Mouse (Mus musculus): ENCODE results near the gene Tmem45a2. TPM values are rescaled to one million over a fixed set of nuclear protein-coding genes. Genes with fewer than 3 reads are reported as not detected.

The Tmem45a2 gene
- total and polyA plus RNA-seq, 3 experiments, result not detected

DNA sequence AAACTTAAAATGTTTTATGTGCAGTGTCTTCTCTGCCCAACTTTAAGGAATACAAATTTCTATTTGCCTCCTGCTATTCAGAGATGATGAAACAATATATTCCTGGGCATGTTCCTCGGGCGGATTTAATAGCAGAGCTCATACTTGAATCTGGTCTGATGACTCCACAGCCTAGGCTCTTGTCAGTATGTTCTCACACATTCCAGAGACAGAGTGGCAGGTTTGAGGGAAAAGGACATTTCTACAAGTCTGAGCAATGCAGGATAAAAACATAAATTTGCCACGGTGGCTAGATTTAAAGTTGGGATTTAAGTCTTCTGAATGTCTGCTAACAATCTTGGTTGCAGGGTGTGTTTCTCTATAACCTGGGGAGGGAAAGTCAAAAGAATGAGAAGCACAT, 9.1 kb downstream of the Tmem45a2 start:
- no peaks in the 10 kb centered on the region for H3K9me3 ChIP-seq (replicated peaks; ENCODE audit: low read length)
- in situ Hi-C loops (cut with MboI; ENCODE audit: low pct_ligation_motif_present, low pct_unique_long_range_greater_than_20kb, low sequenced_read_pairs), result no loop called here
- TF ChIP-seq SMC3 (IDR thresholded peaks at IDR 0.05; ENCODE audit: low read depth, low read length) (no peak), MXI1 (IDR thresholded peaks at IDR 0.05; ENCODE audit: low read depth, low read length) (no peak), JUND (conservative IDR thresholded peaks at IDR 0.05; ENCODE audit: low read depth, low read length) (no peak), EP300 (IDR thresholded peaks at IDR 0.05; ENCODE audit: low read length) (no peak), MYC (IDR thresholded peaks at IDR 0.05; ENCODE audit: low read depth, low read length) (no peak)
- H3K79me2 ChIP-seq (replicated peaks; ENCODE audit: control insufficient read depth, extremely low read depth, insufficient read depth, poor library complexity, severe bottlenecking), result no peaks in the 10 kb centered on the region
- no peak overlapping the region for H3K27ac ChIP-seq (ENCODE audit: insufficient read depth, low read depth)
- dilution Hi-C loops (cut with MboI; ENCODE audit: extremely low pct_ligation_motif_present, extremely low pct_unique_long_range_greater_than_20kb, low sequenced_read_pairs), result no loop called here
- no peaks in the 10 kb centered on the region for H3K4me1 ChIP-seq (ENCODE audit: control insufficient read depth in 1 of 2, insufficient read depth in 2 of 2)
- H3K36me3 ChIP-seq (replicated peaks in 1 of 2; ENCODE audit: control insufficient read depth in 1 of 2, insufficient read depth in 1 of 2, low read length in 1 of 2), result no peaks in the 10 kb centered on the region
- H3K4me3 ChIP-seq (replicated peaks in 1 of 3; ENCODE audit: low read depth in 2 of 3, low read length in 2 of 3, poor library complexity in 1 of 3), result no peak overlapping the region
- no peak overlapping the region for H3K9ac ChIP-seq (ENCODE audit: insufficient read depth, low read depth)
- H3K27me3 ChIP-seq (replicated peaks), result no peaks in the 10 kb centered on the region
- no peak for DNase-seq (ENCODE audit: extremely low read depth)
- no peak overlapping the region for H3K4me2 ChIP-seq (ENCODE audit: insufficient read depth, low read depth, poor library complexity, severe bottlenecking)

GRCm38 (mm10) chr16:57056995-57057394, 14.2 kb downstream of the Tmem45a2 start:
- in situ Hi-C loops (cut with MboI; ENCODE audit: low pct_ligation_motif_present, low pct_unique_long_range_greater_than_20kb, low sequenced_read_pairs), result no loop called here
- dilution Hi-C loops (cut with MboI; ENCODE audit: extremely low pct_ligation_motif_present, extremely low pct_unique_long_range_greater_than_20kb, low sequenced_read_pairs), result no loop called here

GRCm38 (mm10) chr16:57049974-57050373, 21.2 kb downstream of the Tmem45a2 start:
- DNase-seq (ENCODE audit: extremely low read depth), result no peak
- TF ChIP-seq MAFK (IDR thresholded peaks at IDR 0.05; ENCODE audit: insufficient replicate concordance, low read length) (peak; percentile 90), EP300 (IDR thresholded peaks at IDR 0.05; ENCODE audit: low read length) (0 out of 2 replicates have a peak, but pooled peaks have one; percentile 18), JUN (IDR thresholded peaks at IDR 0.05; ENCODE audit: insufficient read depth, low read depth, low read length) (no peak)
- Histone ChIP-seq H3K4me3 (replicated peaks in 1 of 3; ENCODE audit: low read depth in 2 of 3, low read length in 2 of 3, poor library complexity in 1 of 3) (no peak overlapping the region), H3K9me3 (replicated peaks; ENCODE audit: low read length) (no peaks in the 10 kb centered on the region), H3K79me2 (replicated peaks; ENCODE audit: control insufficient read depth, extremely low read depth, insufficient read depth, poor library complexity, severe bottlenecking) (no peaks in the 10 kb centered on the region), H3K36me3 (replicated peaks in 1 of 2; ENCODE audit: control insufficient read depth in 1 of 2, insufficient read depth in 1 of 2, low read length in 1 of 2) (no peaks in the 10 kb centered on the region), H3K4me1 (ENCODE audit: control insufficient read depth in 1 of 2, insufficient read depth in 2 of 2) (peaks cover 0 to 11% of the 10 kb centered on the region in 2 experiments; a peak in 2 of 4 replicates), H3K4me2 (ENCODE audit: insufficient read depth, low read depth, poor library complexity, severe bottlenecking) (no peak overlapping the region), H3K27ac (ENCODE audit: insufficient read depth, low read depth) (no peak overlapping the region), H3K27me3 (replicated peaks) (no peaks in the 10 kb centered on the region), H3K9ac (ENCODE audit: insufficient read depth, low read depth) (no peak overlapping the region)
- in situ Hi-C loops (cut with MboI; ENCODE audit: low pct_ligation_motif_present, low pct_unique_long_range_greater_than_20kb, low sequenced_read_pairs) (no loop called here), dilution Hi-C loops (cut with MboI; ENCODE audit: extremely low pct_ligation_motif_present, extremely low pct_unique_long_range_greater_than_20kb, low sequenced_read_pairs) (no loop called here)

More at GRCm38 (mm10) chr16:57056995-57057394, 14.2 kb downstream of the Tmem45a2 start:
- Histone ChIP-seq H3K79me2 (replicated peaks; ENCODE audit: control insufficient read depth, extremely low read depth, insufficient read depth, poor library complexity, severe bottlenecking) (no peaks in the 10 kb centered on the region), H3K9ac (ENCODE audit: insufficient read depth, low read depth) (no peak overlapping the region), H3K27me3 (replicated peaks) (no peaks in the 10 kb centered on the region), H3K4me1 (ENCODE audit: control insufficient read depth in 1 of 2, insufficient read depth in 2 of 2) (no peaks in the 10 kb centered on the region), H3K36me3 (replicated peaks in 1 of 2; ENCODE audit: control insufficient read depth in 1 of 2, insufficient read depth in 1 of 2, low read length in 1 of 2) (no peaks in the 10 kb centered on the region), H3K27ac (ENCODE audit: insufficient read depth, low read depth) (no peak overlapping the region), H3K4me2 (ENCODE audit: insufficient read depth, low read depth, poor library complexity, severe bottlenecking) (no peak overlapping the region), H3K4me3 (replicated peaks in 1 of 3; ENCODE audit: low read depth in 2 of 3, low read length in 2 of 3, poor library complexity in 1 of 3) (no peak overlapping the region), H3K9me3 (replicated peaks; ENCODE audit: low read length) (no peaks in the 10 kb centered on the region)
- no peak for TF ChIP-seq RCOR1 (conservative IDR thresholded peaks at IDR 0.05; ENCODE audit: low read depth, low read length)
- TF ChIP-seq GABPA (IDR thresholded peaks at IDR 0.05; ENCODE audit: insufficient replicate concordance, low read depth, low read length), result no peak
- TF ChIP-seq JUND (conservative IDR thresholded peaks at IDR 0.05; ENCODE audit: low read depth, low read length), result no peak
- TF ChIP-seq POLR2A (IDR thresholded peaks at IDR 0.05; ENCODE audit: low read depth, low read length), result no peak
- no peak for TF ChIP-seq HCFC1 (IDR thresholded peaks at IDR 0.05; ENCODE audit: low read depth, low read length)
- TF ChIP-seq E2F4 (IDR thresholded peaks at IDR 0.05; ENCODE audit: insufficient replicate concordance, low read depth, low read length), result no peak
- no peak for TF ChIP-seq EP300 (IDR thresholded peaks at IDR 0.05; ENCODE audit: low read length)
- no peak for TF ChIP-seq NRF1 (IDR thresholded peaks at IDR 0.05; ENCODE audit: low read depth, low read length)
- no peak for TF ChIP-seq BHLHE40 (IDR thresholded peaks at IDR 0.05; ENCODE audit: low read depth, low read length)
- no peak for TF ChIP-seq ZKSCAN1 (IDR thresholded peaks at IDR 0.05; ENCODE audit: borderline replicate concordance, low read depth, low read length)
- no peak for TF ChIP-seq USF1 (IDR thresholded peaks at IDR 0.05; ENCODE audit: low read depth, low read length)
- TF ChIP-seq ZMIZ1 (IDR thresholded peaks at IDR 0.05; ENCODE audit: low read depth, low read length), result no peak
- TF ChIP-seq POLR2AphosphoS2 (IDR thresholded peaks at IDR 0.05; ENCODE audit: low read depth, low read length), result no peak
- no peak for TF ChIP-seq ZNF384 (IDR thresholded peaks at IDR 0.05; ENCODE audit: low read depth, low read length)
- no peak for TF ChIP-seq ETS1 (conservative IDR thresholded peaks at IDR 0.05; ENCODE audit: low read depth, low read length)
- TF ChIP-seq RAD21 (IDR thresholded peaks at IDR 0.05; ENCODE audit: low read depth, low read length), result no peak
- DNase-seq (ENCODE audit: extremely low read depth), result no peak
